Mouse (Mus musculus): ENCODE results near the gene Ccl2.

DNA sequence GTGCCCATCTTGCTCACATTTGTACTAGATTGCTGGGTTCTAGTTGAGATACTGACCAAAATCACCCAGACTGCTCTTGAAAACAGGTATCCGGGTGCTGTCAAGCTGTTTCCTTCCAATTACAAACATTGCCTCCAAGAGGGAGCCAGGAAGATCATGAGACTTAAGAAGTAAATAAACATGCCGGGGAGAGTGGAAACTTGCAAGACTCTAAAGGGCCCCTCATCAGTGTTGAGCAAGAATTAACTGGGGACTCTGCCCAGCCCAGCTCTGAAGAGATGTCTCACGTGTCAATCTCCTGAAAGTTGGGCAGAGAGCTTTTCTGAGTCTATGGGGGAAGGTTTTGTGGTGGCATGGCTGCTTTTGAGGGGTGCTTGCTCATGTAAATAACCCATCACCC, 41.7 kb downstream of the Ccl2 start:
- no peak for TF ChIP-seq CTCF (IDR thresholded peaks at IDR 0.05; ENCODE audit: insufficient read depth, low read depth, low read length)
- TF ChIP-seq POLR2A (IDR thresholded peaks at IDR 0.05; ENCODE audit: insufficient read depth, low read depth, low read length), result no peak
